Mouse (Mus musculus) inflammation-experienced regulatory T-cells, adult 6 months (primary cell): ENCODE measurements around the gene Dmpk. TPM values are rescaled to one million over a fixed set of nuclear protein-coding genes. Genes with fewer than 3 reads are reported as not detected.

Experiments
- polyA plus RNA-seq, 3 experiments: library from polyadenylated mRNA; unstranded; fragments of 100-300 nt; shearing (Covaris generic); gene quantifications; one replicate each; pipeline ENCODE4 v1.2.1; 2017

The Dmpk gene
- polyA plus RNA-seq, 3 experiments from 2014 or later: not detected

Other genes starting within 250 kb of the Dmpk start
- gene Mill2, start 243.9 kb upstream of the Dmpk start, polyA plus RNA-seq: under 1 TPM; 0.57 to 0.67 (median 0.58) TPM
- gene Pglyrp1, start 212.5 kb upstream of the Dmpk start, polyA plus RNA-seq: 100 to 1,000 TPM; 200 to 462 (median 264) TPM
- gene Ccdc61, start 173.4 kb upstream of the Dmpk start, polyA plus RNA-seq: 1 to 10 TPM; 5.8 to 8.6 (median 6.7) TPM
- under 1 TPM in 1 of 3 experiments, not detected in 2; 0.05 TPM for gene Nova2, start 158.0 kb upstream of the Dmpk start, polyA plus RNA-seq
- not detected for gene Nanos2, start 96.4 kb upstream of the Dmpk start, polyA plus RNA-seq
- gene Mypop, start 92.6 kb upstream of the Dmpk start, polyA plus RNA-seq: 1 to 10 TPM; 2.1 to 2.7 (median 2.6) TPM
- 1 to 10 TPM; 1.1 to 2.6 (median 1.9) TPM for gene Irf2bp1, start 79.8 kb upstream of the Dmpk start, polyA plus RNA-seq
- not detected for gene Foxa3, start 60.3 kb upstream of the Dmpk start, polyA plus RNA-seq
- 10 to 100 TPM in 1 of 3 experiments, 1 to 10 TPM in 2; 8.2 to 12.2 (median 9.2) TPM for gene Sympk, start 59.5 kb upstream of the Dmpk start, polyA plus RNA-seq
- gene Rsph6a, start 29.2 kb upstream of the Dmpk start, polyA plus RNA-seq: not detected
- under 1 TPM in 1 of 3 experiments, not detected in 2; 0.27 TPM for gene Dmwd, start 7.6 kb upstream of the Dmpk start, polyA plus RNA-seq
- gene Six5, start 10.7 kb downstream of the Dmpk start, polyA plus RNA-seq: 1 to 10 TPM in 2 of 3 experiments, under 1 TPM in 1; 0.15 to 1.2 (median 1.0) TPM
- gene Gm4969, start 34.5 kb downstream of the Dmpk start, polyA plus RNA-seq: under 1 TPM in 1 of 3 experiments, not detected in 2; 0.11 TPM
- 10 to 100 TPM; 18.3 to 20.6 (median 20.0) TPM for gene Fbxo46, start 36.0 kb downstream of the Dmpk start, polyA plus RNA-seq
- gene Qpctl, start 65.4 kb downstream of the Dmpk start, polyA plus RNA-seq: 10 to 100 TPM in 1 of 3 experiments, 1 to 10 TPM in 2; 7.7 to 10.0 (median 8.5) TPM
- 10 to 100 TPM; 73.5 to 94.3 (median 75.9) TPM for gene Snrpd2, start 65.9 kb downstream of the Dmpk start, polyA plus RNA-seq
- gene Gipr, start 82.3 kb downstream of the Dmpk start, polyA plus RNA-seq: not detected
- gene Eml2, start 92.6 kb downstream of the Dmpk start, polyA plus RNA-seq: 10 to 100 TPM; 10.2 to 16.5 (median 16.5) TPM
- gene Gpr4, start 128.7 kb downstream of the Dmpk start, polyA plus RNA-seq: under 1 TPM in 1 of 3 experiments, not detected in 2; 0.13 TPM
- 10 to 100 TPM; 14.3 to 20.8 (median 16.6) TPM for gene Opa3, start 144.5 kb downstream of the Dmpk start, polyA plus RNA-seq
- 100 to 1,000 TPM in 1 of 3 experiments, 10 to 100 TPM in 2; 74.0 to 103 (median 94.6) TPM for gene Vasp, start 188.0 kb downstream of the Dmpk start, polyA plus RNA-seq
- 1 to 10 TPM in 2 of 3 experiments, under 1 TPM in 1; 0.74 to 3.1 (median 2.1) TPM for gene Ppm1n, start 196.2 kb downstream of the Dmpk start, polyA plus RNA-seq
- gene Rtn2, start 198.8 kb downstream of the Dmpk start, polyA plus RNA-seq: not detected
- 1 to 10 TPM in 2 of 3 experiments, under 1 TPM in 1; 0.98 to 8.0 (median 2.0) TPM for gene Fosb, start 226.2 kb downstream of the Dmpk start, polyA plus RNA-seq